Mouse (Mus musculus) 3134 (cell line): ENCODE data around the gene Hoxc5.
A peak's percentile ranks its signal among the peaks of the same experiment; 100 is the strongest.

Experiments used
- DNase-seq: peaks from one replicate; pipeline ENCODE4 v3.0.0-alpha.2; 2011; ENCODE audit warnings: low spot score; ENCODE audit not compliant: insufficient read length; ENCODE audit errors: extremely low read depth

Hoxc5 gene

GRCm38 (mm10) chr15:102943468-102943813 lies 23.8 kb upstream of the Hoxc5 start:
- DNase-seq = no peak

- DNase-seq = no peak
These were observed 21.8 kb upstream of the Hoxc5 start for GRCm38 (mm10) chr15:102945185-102946077.

GRCm38 (mm10) chr15:102947276-102947675 lies 20.0 kb upstream of the Hoxc5 start:
- DNase-seq = no peak

- DNase-seq = no peak
These were observed 18.4 kb upstream of the Hoxc5 start for GRCm38 (mm10) chr15:102948842-102949241.

- DNase-seq = no peak
These were observed 17.5 kb upstream of the Hoxc5 start for GRCm38 (mm10) chr15:102949696-102950095.

GRCm38 (mm10) chr15:102950877-102951276 lies 16.4 kb upstream of the Hoxc5 start:
- no peak for DNase-seq

GRCm38 (mm10) chr15:102953561-102953960 lies 13.7 kb upstream of the Hoxc5 start:
- peak; percentile 52 for DNase-seq

GRCm38 (mm10) chr15:102954192-102955006 lies 12.8 kb upstream of the Hoxc5 start, which contains the start of gene Hoxc11:
Hoxc11 (plus strand) TSS chr15:102954427.
- DNase-seq = peak; percentile 81

- peak; percentile 81 for DNase-seq
These were observed 12.2 kb upstream of the Hoxc5 start for GRCm38 (mm10) chr15:102955007-102955382.

- peak; percentile 80 for DNase-seq
These were observed 11.2 kb upstream of the Hoxc5 start for GRCm38 (mm10) chr15:102955833-102956640.

GRCm38 (mm10) chr15:102956906-102957305 lies 10.3 kb upstream of the Hoxc5 start:
- no peak for DNase-seq

GRCm38 (mm10) chr15:102959663-102960191 lies 7.5 kb upstream of the Hoxc5 start:
- DNase-seq = no peak

GRCm38 (mm10) chr15:102961728-102962127 lies 5.5 kb upstream of the Hoxc5 start:
- peak; percentile 51 for DNase-seq

GRCm38 (mm10) chr15:102962492-102962891 lies 4.8 kb upstream of the Hoxc5 start:
- DNase-seq = peak; percentile 51

- DNase-seq = no peak
These were observed 4.0 kb upstream of the Hoxc5 start for GRCm38 (mm10) chr15:102963259-102963658.

GRCm38 (mm10) chr15:102963671-102964640 lies 3.3 kb upstream of the Hoxc5 start:
- DNase-seq = peak; percentile 82

GRCm38 (mm10) chr15:102965003-102965891 lies 2.0 kb upstream of the Hoxc5 start:
- no peak for DNase-seq
